Mouse (Mus musculus) intestine, embryonic 16.5 days (tissue): ENCODE data around the gene Dmwd. TPM values are rescaled to one million over a fixed set of nuclear protein-coding genes. Genes with fewer than 3 reads are reported as not detected.

Experiments used
- ATAC-seq: fragments of 200-750 bp; cut with Nextera tagmentation; 2 replicates; pipeline ENCODE4 v1.8.0; 2017; ENCODE audit warnings: moderate TSS enrichment, moderate library complexity
- H3K27ac ChIP-seq: fragments of 300-500 bp; sonication (generic); 2 replicates; pipeline ENCODE4 v1.5.1; 2014; ENCODE audit warnings: mild to moderate bottlenecking, low read length
- H3K27me3 ChIP-seq: fragments of 300-500 bp; sonication (generic); replicated peaks from 2 replicates; pipeline ENCODE4 v1.6.1; 2014; ENCODE audit warnings: low read length, control low read depth, mixed read lengths; ENCODE audit not compliant: control insufficient read depth, insufficient read depth
- H3K36me3 ChIP-seq: fragments of 300-500 bp; sonication (generic); 2 replicates; pipeline ENCODE4 v1.6.1; 2014; ENCODE audit warnings: low read length, control low read depth; ENCODE audit not compliant: control insufficient read depth, insufficient read depth
- H3K4me1 ChIP-seq: fragments of 300-500 bp; sonication (generic); 2 replicates; pipeline ENCODE4 v1.6.1; 2014; ENCODE audit warnings: low read length, control low read depth, mixed read lengths; ENCODE audit not compliant: control insufficient read depth, insufficient read depth
- H3K4me2 ChIP-seq: fragments of 300-500 bp; sonication (generic); 2 replicates; pipeline ENCODE4 v1.6.1; 2014; ENCODE audit warnings: low read depth, low read length, control low read depth
- H3K4me3 ChIP-seq: fragments of 300-500 bp; sonication (generic); 2 replicates; pipeline ENCODE4 v1.5.1; 2014; ENCODE audit warnings: mild to moderate bottlenecking, low read length
- H3K9ac ChIP-seq: fragments of 300-500 bp; sonication (generic); 2 replicates; pipeline ENCODE4 v1.6.1; 2014; ENCODE audit warnings: low read depth, low read length
- H3K9me3 ChIP-seq: fragments of 300-500 bp; sonication (generic); 2 replicates; pipeline ENCODE4 v1.6.1; 2016; ENCODE audit warnings: low read length, control low read depth; ENCODE audit not compliant: control insufficient read depth
- WGBS: fragments of 180-500 bp; shearing (Covaris S2); extraction: QIAGEN DNeasy Blood & Tissue Kit; methylation state at CpG from one replicate; pipeline ENCODE4 v1.1.7; 2014; 5-methylcytosine and 5-hydroxymethylcytosine counted together
- polyA plus RNA-seq: library from polyadenylated mRNA; unstranded; fragments of >200 nt; fragmentation: Nextera tagmentation; extraction: Ambion mirVana; gene quantifications from 2 replicates; pipeline ENCODE4 v1.2.1, GENCODE M21; 2015

Dmwd gene
- polyA plus RNA-seq, 1 experiment from 2014 or later = 6.7 TPM

GRCm38 (mm10) chr7:19096421-19096976, 20.5 kb downstream of the Dmwd start:
- H3K4me2 ChIP-seq = peak overlapping the region; percentile 93
- WGBS = 53% methylated on average over 5 of the region's 5 CpGs
- peak overlapping the region; percentile 78 for H3K4me3 ChIP-seq
- peak overlapping the region; percentile 96 for H3K27ac ChIP-seq
- H3K9ac ChIP-seq = peak overlapping the region; percentile 87
- ATAC-seq = no peak
- no peaks in the 10 kb centered on the region for H3K27me3 ChIP-seq
- H3K36me3 ChIP-seq = peaks cover 2% of the 10 kb centered on the region; the same call in 1 of the 2 replicates
- no peaks in the 10 kb centered on the region for H3K9me3 ChIP-seq
- peaks cover 44% of the 10 kb centered on the region for H3K4me1 ChIP-seq

- peak overlapping the region; percentile 87 for H3K9ac ChIP-seq
- peaks cover 2% of the 10 kb centered on the region; the same call in 1 of the 2 replicates for H3K36me3 ChIP-seq
- H3K27me3 ChIP-seq = no peaks in the 10 kb centered on the region
- 44% methylated on average over 2 of the region's 2 CpGs for WGBS
- no peak overlapping the region for H3K4me2 ChIP-seq
- H3K27ac ChIP-seq = peak overlapping the region; percentile 23
- no peak for ATAC-seq
- H3K9me3 ChIP-seq = no peaks in the 10 kb centered on the region
- H3K4me3 ChIP-seq = peak overlapping the region; percentile 3; the same call in 1 of the 2 replicates
- peaks cover 38% of the 10 kb centered on the region for H3K4me1 ChIP-seq
Measured at GRCm38 (mm10) chr7:19097217-19097616, 21.2 kb downstream of the Dmwd start.

- H3K9ac ChIP-seq = no peak overlapping the region
- peaks cover 2% of the 10 kb centered on the region; the same call in 1 of the 2 replicates for H3K36me3 ChIP-seq
- peak overlapping the region; percentile 23; the same call in 1 of the 2 replicates for H3K27ac ChIP-seq
- no peaks in the 10 kb centered on the region for H3K9me3 ChIP-seq
- peaks cover 31% of the 10 kb centered on the region for H3K4me1 ChIP-seq
- no peak overlapping the region for H3K4me3 ChIP-seq
- H3K27me3 ChIP-seq = no peaks in the 10 kb centered on the region
- no peak overlapping the region for H3K4me2 ChIP-seq
- no peak for ATAC-seq
Measured at GRCm38 (mm10) chr7:19097863-19098262, 21.8 kb downstream of the Dmwd start.

- no peak overlapping the region for H3K9ac ChIP-seq
Measured at GRCm38 (mm10) chr7:19098811-19099210, 22.8 kb downstream of the Dmwd start.

GRCm38 (mm10) chr7:19100290-19100689, 24.3 kb downstream of the Dmwd start:
- H3K27ac ChIP-seq = no peak overlapping the region
- H3K4me3 ChIP-seq = no peak overlapping the region
- H3K4me1 ChIP-seq = peaks cover 25% of the 10 kb centered on the region
- ATAC-seq = no peak
- no peak overlapping the region for H3K9ac ChIP-seq
- no peaks in the 10 kb centered on the region for H3K27me3 ChIP-seq
- H3K36me3 ChIP-seq = peaks cover 2% of the 10 kb centered on the region; the same call in 1 of the 2 replicates
- H3K4me2 ChIP-seq = no peak overlapping the region
- 79% methylated on average over 1 of the region's 1 CpGs for WGBS
- H3K9me3 ChIP-seq = no peaks in the 10 kb centered on the region

More at GRCm38 (mm10) chr7:19098811-19099210, 22.8 kb downstream of the Dmwd start:
- Histone ChIP-seq H3K27me3 (no peaks in the 10 kb centered on the region), H3K4me1 (peaks cover 25% of the 10 kb centered on the region), H3K27ac (no peak overlapping the region), H3K9me3 (no peaks in the 10 kb centered on the region), H3K4me3 (no peak overlapping the region), H3K36me3 (peaks cover 2% of the 10 kb centered on the region; the same call in 1 of the 2 replicates), H3K4me2 (no peak overlapping the region)
- WGBS = 71% methylated on average over 7 of the region's 7 CpGs
- no peak for ATAC-seq

GRCm38 (mm10) chr7:19103741-19104140, 27.7 kb downstream of the Dmwd start:
- Histone ChIP-seq H3K27ac (no peak overlapping the region), H3K27me3 (no peaks in the 10 kb centered on the region), H3K4me1 (no peaks in the 10 kb centered on the region), H3K9me3 (no peaks in the 10 kb centered on the region), H3K4me2 (no peak overlapping the region), H3K9ac (no peak overlapping the region), H3K36me3 (no peaks in the 10 kb centered on the region), H3K4me3 (no peak overlapping the region)
- no peak for ATAC-seq

GRCm38 (mm10) chr7:19104486-19104885, 28.5 kb downstream of the Dmwd start:
- Histone ChIP-seq H3K27ac (no peak overlapping the region), H3K36me3 (no peaks in the 10 kb centered on the region), H3K4me1 (no peaks in the 10 kb centered on the region), H3K27me3 (no peaks in the 10 kb centered on the region), H3K9ac (no peak overlapping the region), H3K9me3 (no peaks in the 10 kb centered on the region), H3K4me3 (no peak overlapping the region), H3K4me2 (no peak overlapping the region)
- WGBS = 75% methylated on average over 2 of the region's 2 CpGs
- no peak for ATAC-seq

GRCm38 (mm10) chr7:19107436-19107835, 31.4 kb downstream of the Dmwd start:
- Histone ChIP-seq H3K27me3 (no peaks in the 10 kb centered on the region), H3K36me3 (no peaks in the 10 kb centered on the region), H3K9me3 (no peaks in the 10 kb centered on the region), H3K4me1 (no peaks in the 10 kb centered on the region), H3K4me3 (no peak overlapping the region), H3K27ac (no peak overlapping the region), H3K4me2 (no peak overlapping the region), H3K9ac (no peak overlapping the region)
- no peak for ATAC-seq
- WGBS = 47% methylated on average over 3 of the region's 3 CpGs

GRCm38 (mm10) chr7:19109565-19109964, 33.5 kb downstream of the Dmwd start:
- Histone ChIP-seq H3K9ac (no peak overlapping the region), H3K4me3 (no peak overlapping the region), H3K4me1 (no peaks in the 10 kb centered on the region), H3K9me3 (no peaks in the 10 kb centered on the region), H3K4me2 (no peak overlapping the region), H3K36me3 (no peaks in the 10 kb centered on the region), H3K27me3 (no peaks in the 10 kb centered on the region), H3K27ac (no peak overlapping the region)
- no peak for ATAC-seq
- WGBS = 83% methylated on average over 1 of the region's 1 CpGs
